25 mouse cellular contexts compared by ENCODE assay signal in genomic region chr19:49675931-49676330, GRCm38 (mm10).
"Had no signal": no experiment of that assay in that cellular context is flagged by ENCODE, and none has a peak within 500 bp of the region (broad histone marks: within the 10 kb centered on the region; RNA-seq: fewer than 3 reads in every experiment).

No protein-coding gene starts in this region.

- ATAC-seq: hindbrain, postnatal 0 days; intestine, postnatal 0 days; liver, embryonic 12.5 days had no signal

- H3K9me3 ChIP-seq: heart, embryonic 13.5 days; heart, embryonic 15.5 days; hindbrain, embryonic 13.5 days; hindbrain, embryonic 15.5 days; limb, embryonic 13.5 days; limb, embryonic 15.5 days; liver, embryonic 12.5 days had no signal

- H3K27me3 ChIP-seq: heart, embryonic 13.5 days; heart, embryonic 15.5 days; hindbrain, embryonic 13.5 days; hindbrain, embryonic 15.5 days; limb, embryonic 13.5 days; limb, embryonic 15.5 days; liver, embryonic 12.5 days had no signal

- H3K27ac ChIP-seq: heart, adult 2 months; heart, embryonic 13.5 days; heart, embryonic 15.5 days; hindbrain, embryonic 13.5 days; hindbrain, embryonic 15.5 days; hindbrain, postnatal 0 days; layer of hippocampus, adult 2 months; left cerebral cortex, adult 2 months; limb, embryonic 13.5 days; limb, embryonic 15.5 days; liver, embryonic 12.5 days; liver, embryonic 14.5 days had no signal

- DNase-seq: gastrocnemius, postnatal 14 days; gastrocnemius, postnatal 36 days; heart, adult 11 months; heart, adult 2 months; heart, postnatal 14 days; heart, postnatal 36 days; kidney, adult 18-20 months; kidney, adult 8-10 months; kidney, postnatal 10 days; kidney, postnatal 25 days; kidney, postnatal 4 days; left cerebral cortex, postnatal 4 days had no signal

- H3K9ac ChIP-seq: heart, embryonic 13.5 days; heart, embryonic 15.5 days; hindbrain, embryonic 13.5 days; hindbrain, embryonic 15.5 days; limb, embryonic 13.5 days; limb, embryonic 15.5 days; liver, embryonic 12.5 days; liver, embryonic 14.5 days had no signal

- H3K4me2 ChIP-seq: heart, embryonic 11.5 days; heart, embryonic 13.5 days; heart, embryonic 15.5 days; hindbrain, embryonic 13.5 days; hindbrain, embryonic 15.5 days; limb, embryonic 13.5 days; limb, embryonic 15.5 days; liver, embryonic 12.5 days had no signal

- H3K36me3 ChIP-seq: heart, embryonic 13.5 days; heart, embryonic 15.5 days; hindbrain, embryonic 13.5 days; hindbrain, embryonic 15.5 days; limb, embryonic 13.5 days; limb, embryonic 15.5 days; liver, embryonic 12.5 days had no signal

- H3K4me1 ChIP-seq: heart, embryonic 13.5 days; heart, embryonic 15.5 days; hindbrain, embryonic 15.5 days; limb, embryonic 15.5 days; liver, embryonic 12.5 days had no signal

- H3K4me3 ChIP-seq: heart, adult 2 months; heart, embryonic 13.5 days; heart, embryonic 15.5 days; hindbrain, embryonic 13.5 days; hindbrain, embryonic 15.5 days; layer of hippocampus, adult 2 months; left cerebral cortex, adult 2 months; limb, embryonic 13.5 days; limb, embryonic 15.5 days; liver, embryonic 12.5 days had no signal
